Mouse (Mus musculus): ENCODE data around the gene C1ra.

DNA sequence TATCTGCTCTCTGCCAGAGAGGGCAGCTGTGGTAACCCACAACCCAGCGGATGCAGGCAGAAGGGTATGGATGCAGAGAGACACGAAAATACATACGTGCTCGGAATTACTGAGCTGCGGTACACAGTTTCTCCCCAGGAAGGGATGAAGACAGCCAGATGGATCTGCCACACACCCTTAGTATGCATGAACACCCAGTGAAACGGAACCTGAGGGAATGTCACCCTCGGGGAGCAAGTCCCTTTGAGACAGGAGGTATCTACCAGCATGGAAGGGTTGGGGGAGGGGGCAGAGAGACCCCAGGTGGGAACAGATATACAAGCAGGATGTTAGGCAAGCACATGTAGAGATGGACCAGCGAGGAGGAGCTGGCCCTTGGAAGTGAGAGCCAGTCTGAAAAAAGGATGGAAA lies 48.3 kb upstream of the C1ra start:
- no peak for TF ChIP-seq POLR2A (IDR thresholded peaks at IDR 0.05; ENCODE audit: insufficient read length, low read depth)
- TF ChIP-seq USF1 (IDR thresholded peaks at IDR 0.05; ENCODE audit: low read depth) = no peak
- no peak for TF ChIP-seq MAX (IDR thresholded peaks at IDR 0.05; ENCODE audit: low read depth)
- no peak for TF ChIP-seq TCF3 (IDR thresholded peaks at IDR 0.05; ENCODE audit: insufficient read length, low read depth)
- TF ChIP-seq MYOD1 (IDR thresholded peaks at IDR 0.05; ENCODE audit: control insufficient read depth in 1 of 3, insufficient read length in 2 of 3, low read depth in 2 of 3) = no peak

All from myocyte (in vitro differentiated cells).